Mouse (Mus musculus) urinary bladder, postnatal 14 days (tissue): ENCODE measurements around the gene Vopp1.
"Not testable (repeated sequence)": the region's sequence is repeated elsewhere in the genome, so short reads cannot be mapped to it uniquely, and the experiment has no call there.

Source experiments
- DNase-seq: peaks from one replicate; pipeline ENCODE4 v3.0.0; 2021; ENCODE audit warnings: low spot score

Gene Vopp1

DNA sequence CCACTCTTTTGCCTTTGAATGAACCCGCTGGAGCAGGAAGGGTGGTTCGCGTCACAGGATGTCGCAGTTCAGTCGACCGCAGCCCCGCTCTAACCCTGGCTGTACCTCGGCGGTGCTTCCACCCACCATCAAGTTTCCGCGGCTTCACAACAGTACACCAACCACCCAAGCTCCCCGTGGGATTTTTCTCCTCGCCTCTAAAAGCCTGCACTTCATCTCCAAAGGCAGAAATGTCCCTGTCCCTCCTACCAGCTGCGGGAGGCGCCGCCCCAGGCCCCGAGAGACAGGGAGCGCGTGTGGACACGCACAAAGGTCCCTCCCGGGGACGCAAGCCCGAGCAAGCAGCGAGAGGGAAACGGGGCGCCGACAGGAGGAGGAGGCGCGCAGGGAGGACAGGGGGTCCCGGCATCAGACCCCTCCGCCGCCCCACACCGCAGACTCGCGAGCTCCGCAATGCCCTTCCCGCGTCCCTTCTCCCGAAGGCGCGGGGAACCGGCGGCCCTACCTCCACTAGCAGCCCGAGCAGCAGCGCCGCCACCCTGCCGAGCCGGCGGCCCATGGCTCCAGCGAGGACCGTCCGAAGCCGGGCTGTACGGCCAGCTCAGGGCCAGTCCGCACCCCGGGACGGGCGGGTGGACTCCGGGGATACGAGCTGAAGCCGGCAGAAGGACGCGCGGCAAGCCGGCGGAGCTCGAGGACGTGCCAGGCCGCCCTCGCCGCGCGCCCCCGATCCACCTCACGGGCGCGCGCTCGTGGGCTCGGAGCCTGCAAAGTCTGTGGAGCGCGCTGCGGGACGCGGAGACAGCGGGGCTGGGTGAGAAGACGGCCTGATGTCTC lies at the start of gene Vopp1:
Gene Vopp1, minus strand, starts transcription at position 738 of the 837 bp plus-strand sequence.
- DNase-seq: peak; percentile 65

DNA sequence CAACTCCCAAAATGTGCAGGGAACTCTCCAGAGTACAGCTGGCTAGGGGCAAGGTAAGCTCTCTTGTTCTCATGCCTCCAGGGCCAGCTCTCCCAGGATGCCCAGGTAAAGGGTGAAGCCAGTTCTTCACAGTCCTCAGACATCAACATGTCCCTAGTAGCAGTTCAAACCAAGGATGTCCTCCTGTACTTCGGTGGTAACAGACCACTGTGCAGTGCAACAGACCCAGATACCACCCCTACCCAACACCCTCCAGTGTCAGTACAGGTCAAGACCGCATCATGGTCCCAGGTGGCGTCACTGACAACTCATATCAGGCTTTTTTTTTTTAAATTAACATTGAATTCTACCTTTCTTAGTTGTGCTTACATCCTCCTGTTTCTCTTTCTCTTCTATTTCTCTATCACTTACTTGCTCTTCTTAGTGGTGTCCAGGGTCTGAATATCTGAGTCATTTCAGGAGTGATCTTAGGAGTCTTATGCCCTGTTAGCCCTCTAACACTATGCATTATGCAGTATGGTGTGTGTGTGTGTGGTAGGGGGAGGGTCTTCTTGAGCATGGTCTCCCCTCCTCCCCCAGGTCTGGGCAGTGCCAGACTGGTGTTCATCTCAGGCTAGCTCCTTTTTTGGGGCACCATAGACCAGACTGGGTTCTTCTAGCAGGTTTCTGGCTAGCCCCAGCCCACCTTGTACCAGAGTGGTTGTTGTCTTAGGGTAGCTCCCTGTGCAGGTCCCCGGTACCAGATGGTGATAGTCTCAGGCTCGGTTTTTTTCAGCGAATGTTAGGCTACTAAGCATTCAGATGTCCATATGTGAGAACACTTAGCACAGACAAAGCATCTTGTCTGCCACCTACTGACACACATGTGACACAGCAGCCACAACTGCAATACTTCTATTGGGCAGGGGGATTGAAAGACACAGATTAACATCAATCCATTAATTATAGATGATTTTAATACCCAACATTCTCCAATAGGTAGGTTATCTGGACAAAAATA lies 34.4 kb upstream of the Vopp1 start:
- DNase-seq: peak; percentile 19

DNA sequence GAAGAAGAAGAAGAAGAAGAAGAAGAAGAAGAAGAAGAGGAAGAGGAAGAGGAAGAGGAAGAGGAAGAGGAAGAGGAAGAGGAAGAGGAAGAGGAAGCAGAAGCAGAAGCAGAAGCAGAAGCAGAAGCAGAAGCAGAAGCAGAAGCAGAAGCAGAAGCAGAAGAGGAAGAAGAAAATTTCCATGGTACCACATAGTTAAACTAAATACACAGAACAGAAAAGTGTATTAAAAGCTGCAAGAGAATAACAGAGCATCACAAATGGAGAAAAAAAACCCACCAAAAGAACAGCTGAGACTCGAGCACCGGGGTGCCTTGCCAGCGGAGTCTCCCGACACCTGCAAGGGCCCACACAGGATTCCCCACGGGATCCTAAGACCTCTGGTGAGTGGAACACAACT lies 26.2 kb upstream of the Vopp1 start:
- DNase-seq: not testable (repeated sequence)

DNA sequence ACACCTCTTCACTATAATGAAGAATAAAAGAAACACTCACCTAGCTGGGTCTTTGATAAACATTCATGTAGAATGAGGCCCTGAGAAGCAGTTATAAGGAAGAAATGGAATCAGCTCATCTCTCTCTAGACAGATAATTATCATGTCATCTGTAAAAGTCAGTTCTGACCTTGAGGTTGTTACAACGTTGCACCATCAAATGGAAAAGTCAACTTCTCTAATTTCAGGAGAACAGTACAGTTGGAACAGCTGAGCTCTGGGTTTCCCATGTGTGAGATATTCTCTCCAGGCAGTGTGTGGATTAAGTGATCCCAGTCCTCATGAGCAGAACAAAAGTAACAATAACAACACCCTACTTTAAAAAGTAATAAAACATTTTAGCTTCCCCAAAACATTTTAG lies 25.3 kb upstream of the Vopp1 start, which contains the start of gene Vmn1r21:
Gene Vmn1r21, minus strand, starts transcription at position 58 of the 400 bp plus-strand sequence.
- no peak for DNase-seq

DNA sequence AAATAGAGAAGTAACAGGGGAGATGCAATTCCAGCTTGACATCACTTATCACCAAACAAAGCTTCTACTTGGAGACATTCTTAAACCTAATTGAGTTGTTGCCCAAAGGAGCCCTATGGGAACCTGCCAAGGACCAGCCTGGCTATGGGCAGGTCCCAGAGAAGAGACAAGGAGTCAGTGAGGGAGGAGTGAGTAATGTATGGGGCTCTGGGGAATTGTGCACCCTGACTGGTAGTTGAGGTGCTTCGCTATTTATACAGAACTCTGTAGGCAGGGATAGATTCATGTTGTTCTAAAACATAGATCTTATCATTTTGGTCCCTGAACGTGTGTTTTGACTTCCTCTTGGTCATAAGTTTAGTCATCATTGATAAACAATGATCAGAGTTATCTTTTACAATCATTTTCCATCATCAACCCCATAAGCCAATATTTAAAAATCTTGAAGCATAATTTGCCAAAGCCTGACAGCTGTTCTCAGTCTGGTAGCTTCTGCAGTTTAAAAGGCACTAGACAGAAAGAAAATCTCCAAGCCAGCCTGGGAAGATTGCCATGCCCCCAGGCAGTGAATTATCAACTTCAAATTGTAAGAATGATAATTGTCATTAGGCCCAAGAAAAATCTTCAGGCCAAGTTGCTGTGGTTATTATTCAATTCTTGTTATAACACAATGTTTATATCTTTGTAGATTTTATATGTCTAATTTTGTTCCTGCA lies 14.9 kb upstream of the Vopp1 start:
- no peak for DNase-seq

DNA sequence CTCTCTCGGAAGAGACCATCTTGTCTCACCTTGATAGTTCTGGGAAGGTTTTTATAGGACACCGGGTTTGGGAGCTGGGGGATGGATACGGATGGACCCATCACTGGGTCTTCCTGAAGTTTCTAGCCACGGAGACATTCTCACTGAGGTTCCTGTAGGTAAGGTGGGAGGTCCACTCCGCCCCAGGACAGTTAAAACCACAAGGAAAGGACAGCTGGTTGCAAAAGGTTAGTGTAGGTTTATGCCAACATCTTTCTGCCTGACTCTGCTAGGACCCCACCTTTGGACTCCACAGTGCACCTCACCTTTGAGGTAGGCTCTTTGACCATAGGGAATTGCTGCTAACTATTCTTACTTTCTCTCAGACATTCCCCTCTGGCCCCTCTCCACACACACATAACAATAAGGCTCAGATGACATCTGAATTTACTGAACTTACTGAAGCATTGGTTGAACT lies 328 bp upstream of the Vopp1 start:
- no peak for DNase-seq

DNA sequence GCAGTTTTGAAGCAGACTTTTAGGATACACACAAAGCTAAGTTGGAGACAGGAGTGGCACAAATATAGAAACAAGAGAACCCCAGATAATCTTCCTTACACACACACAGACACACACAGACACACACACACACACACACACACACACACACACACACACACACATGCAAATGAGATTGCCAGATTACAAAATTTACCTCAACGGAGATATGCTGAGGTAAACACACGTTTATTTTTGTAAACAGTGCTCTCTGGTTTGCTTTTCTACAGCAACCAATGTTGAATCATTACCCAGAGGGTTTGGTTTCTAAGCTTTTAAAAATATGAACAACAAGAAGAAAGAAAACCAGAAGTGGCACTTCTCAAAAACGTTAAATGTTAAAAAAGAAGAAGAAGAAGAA lies 1.5 kb downstream of the Vopp1 start:
- DNase-seq: no peak

DNA sequence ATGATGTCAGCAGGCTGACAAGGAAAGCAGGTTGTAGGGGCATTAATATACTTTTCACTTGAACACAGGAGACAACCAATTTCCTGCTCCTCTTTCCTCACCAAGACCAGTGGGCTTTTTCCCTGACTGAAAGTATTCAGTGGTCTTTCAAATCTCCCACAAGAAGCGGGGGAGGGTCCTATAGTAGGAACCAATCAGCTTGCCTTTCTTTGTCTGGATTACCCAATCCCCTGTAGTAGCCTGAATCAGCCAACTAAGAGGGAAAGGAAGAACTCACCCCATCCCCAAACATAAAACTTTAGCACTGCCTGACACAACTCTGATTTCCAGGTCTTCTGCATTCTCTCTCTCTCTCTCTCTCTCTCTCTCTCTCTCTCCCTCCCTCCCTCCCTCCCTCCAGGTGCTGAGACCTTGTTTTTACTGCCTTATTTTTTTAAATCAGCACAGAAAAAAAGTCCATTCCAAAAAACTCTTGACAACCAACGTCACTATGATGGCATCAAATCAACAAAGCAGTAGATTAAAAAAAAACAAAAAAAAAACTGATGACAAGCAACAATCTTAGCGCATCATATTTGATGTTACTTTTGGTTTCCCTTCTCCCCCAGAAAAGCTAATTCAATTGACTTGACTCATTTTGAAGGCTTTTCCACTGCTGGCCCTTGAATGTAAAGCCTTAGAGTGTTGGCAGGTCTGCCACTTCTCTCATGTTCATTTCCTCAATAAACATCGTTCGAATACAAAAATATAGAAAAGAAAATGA lies 2.1 kb downstream of the Vopp1 start:
- DNase-seq: no peak

DNA sequence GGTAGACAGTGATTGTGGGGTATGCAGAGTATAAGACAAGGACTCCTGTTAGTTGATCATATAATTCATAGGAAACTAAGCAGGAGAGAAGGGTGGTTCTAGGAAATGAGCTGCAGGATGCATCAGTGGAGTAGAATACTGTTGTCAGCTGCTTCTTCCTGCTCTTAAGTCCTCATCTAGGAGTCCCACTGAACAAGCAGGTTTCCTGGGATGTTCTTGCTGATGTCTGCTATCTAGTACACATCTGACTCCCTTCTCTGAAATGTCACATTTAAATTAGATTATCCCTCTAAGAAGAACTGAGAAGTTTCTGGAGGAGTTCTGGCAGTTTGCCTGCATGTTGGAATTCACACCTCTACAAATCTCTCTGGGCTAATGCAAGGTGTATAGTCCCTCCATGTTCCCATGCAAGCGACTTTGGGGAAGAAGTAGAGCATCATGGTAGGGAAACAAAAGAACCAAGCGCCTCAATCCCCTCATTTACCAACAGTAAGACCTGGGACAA lies 10.5 kb downstream of the Vopp1 start:
- no peak for DNase-seq

DNA sequence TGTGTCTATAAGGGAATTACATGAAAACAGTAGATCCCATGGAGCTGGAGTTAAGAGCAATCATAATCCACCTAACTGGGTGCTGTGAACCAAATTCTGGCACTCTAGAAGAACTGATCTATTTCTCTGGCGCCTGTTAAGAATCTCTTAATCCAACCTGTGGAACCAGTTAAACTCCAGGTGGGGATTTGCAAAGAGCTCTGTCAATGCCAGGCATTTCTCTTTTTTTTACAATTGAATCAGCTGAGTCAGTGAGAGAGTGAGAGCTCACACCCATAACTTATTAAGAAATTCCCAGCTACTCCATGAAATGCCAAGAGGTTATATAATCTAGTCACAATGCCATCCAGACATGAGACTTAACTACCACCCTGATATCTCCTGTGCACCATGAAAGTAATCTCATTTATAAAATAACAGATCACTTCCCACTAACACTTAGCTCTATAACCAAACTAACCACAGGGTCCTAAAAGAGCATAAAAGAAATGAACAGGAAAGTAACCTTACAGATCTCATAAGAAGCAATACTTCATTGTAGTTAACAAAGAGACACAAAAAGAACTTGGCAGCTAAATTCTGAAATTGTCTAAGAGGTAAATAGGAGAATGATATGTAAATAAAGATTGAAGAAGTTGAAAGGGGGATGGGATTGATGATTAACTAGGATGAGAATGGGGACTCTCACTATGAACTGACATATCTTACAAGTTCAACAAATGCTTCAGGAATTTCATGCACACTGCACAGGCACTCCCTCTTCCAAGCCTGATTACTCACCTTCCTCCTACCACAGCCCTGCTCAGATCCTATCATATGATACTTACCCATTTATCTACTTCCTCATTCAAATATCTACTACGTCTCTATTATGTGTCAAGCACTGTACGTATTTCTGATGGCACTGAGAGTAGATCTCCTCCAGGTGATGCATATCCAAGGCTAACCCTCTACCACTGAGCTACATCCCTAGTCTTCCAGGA lies 12.9 kb downstream of the Vopp1 start:
- no peak for DNase-seq

DNA sequence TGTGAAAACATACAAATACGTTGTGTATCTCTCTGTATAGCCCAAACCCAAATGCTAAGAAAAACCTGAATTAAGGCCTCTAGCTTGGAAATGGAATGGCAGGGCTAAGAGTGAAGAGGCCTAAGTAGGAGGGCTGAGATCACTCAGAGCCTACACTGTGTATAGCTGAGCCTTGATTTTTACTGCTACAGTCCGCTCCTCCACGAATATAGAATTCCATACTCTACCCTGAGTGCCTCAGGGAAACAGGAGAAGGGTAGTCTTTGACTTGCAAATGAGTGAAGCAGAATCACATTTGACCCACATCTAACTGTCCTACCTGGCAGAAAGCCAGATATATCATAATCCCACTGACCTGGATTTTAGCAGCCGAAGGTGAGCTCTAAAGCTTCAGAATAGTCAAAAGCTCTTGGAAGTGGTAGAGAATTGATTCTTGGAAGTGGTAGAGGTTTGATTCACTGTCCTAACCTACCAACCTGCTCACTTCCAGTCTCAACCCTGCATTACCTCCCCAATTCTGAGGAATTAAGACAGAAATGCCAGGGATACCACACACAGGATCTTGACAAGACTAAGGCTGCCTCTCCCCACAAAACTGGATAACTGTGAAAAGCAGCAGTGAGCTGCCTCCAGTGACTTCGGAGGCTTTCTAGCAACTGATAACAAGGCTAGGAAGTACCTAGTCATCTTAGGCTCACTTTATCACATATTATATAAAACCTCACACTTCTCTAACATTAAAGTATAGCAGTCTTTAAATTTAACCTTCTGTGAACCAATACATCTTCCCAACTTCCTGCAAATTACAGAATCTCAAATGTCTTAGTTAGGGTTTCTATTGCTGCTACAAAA lies 19.5 kb downstream of the Vopp1 start:
- DNase-seq: no peak

DNA sequence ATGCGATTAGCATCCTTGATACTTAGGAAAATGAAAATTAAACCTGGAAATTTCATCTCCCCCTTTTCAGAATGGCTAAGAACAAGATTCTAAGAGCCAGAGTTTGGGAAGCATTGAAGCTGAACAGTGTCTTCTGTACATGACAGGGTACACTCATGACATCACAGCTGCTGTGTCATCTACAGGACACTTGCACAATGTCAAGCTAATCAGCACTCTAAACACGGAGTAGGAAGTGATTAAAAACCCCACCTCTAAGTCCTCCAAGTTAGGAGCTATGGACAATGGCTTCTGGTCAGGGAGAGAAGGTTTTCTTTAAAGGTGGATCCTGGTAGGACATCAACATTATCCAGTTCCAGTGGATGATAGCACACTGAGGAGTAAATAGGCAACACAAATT lies 21.8 kb downstream of the Vopp1 start:
- DNase-seq: no peak

DNA sequence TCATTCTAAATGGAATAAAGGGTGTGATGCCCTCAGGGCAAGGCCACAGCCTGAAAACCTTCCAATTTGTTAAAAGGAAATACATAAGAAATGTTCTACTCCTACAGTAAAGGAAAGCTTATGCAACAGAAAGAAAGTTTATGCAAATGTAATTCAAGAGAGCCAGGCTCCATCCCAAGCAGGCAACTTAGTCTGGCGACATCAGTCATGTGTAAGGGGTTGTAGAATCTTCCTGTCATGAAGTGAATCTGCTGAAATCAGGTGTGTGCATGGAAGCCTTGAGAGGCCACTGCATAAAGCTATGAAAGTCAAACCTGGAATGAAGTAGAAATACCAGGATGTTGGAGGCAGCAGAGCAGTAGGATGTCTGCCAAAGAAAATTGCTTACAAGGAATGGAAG lies 26.0 kb downstream of the Vopp1 start:
- DNase-seq: no peak

DNA sequence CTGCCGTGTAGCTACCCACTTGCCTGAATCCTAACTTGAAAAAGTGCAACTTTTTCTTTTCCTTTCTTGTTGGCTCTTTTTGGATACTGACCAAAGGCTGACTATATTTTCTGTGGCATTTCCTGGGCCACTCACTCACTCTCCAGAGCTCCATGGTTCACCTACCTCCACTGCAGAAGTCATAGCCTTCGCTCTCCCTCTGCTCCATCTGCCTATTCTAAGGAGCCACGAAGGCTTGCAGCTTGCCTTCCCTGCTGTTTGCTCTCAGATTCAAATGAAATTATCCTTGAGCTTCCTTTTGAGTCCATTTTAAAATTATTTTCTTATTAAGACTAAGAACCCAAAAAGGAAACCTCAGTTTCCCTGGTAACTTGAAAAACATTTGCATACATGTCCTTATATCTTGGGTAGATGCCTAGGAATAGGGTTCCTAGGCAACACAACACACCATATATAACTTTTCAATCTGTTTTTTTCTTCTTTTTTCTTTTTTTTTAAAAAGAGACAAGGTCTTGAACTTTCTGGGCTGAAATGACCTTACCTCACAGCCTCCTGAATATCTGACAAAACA lies 28.0 kb downstream of the Vopp1 start:
- DNase-seq: no peak

DNA sequence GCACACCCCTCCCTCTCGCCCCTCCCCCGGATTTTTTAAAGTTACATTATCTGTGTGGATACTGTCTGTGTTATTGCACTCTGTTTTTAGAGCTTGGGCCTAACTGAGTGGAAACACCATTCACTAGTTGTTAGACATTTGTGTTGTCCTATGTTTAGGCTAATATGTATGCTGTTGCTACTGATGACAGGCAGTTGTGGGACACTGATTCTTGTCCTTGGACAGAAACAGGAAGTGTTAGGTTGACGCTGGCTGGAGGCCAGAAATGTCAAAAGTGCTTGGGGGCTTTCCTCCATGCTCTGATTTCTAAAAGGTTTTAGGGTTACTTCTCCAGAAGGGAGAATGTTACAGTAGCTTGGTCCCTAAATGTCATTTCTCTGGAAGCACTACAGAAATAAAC lies 29.1 kb downstream of the Vopp1 start:
- DNase-seq: no peak

DNA sequence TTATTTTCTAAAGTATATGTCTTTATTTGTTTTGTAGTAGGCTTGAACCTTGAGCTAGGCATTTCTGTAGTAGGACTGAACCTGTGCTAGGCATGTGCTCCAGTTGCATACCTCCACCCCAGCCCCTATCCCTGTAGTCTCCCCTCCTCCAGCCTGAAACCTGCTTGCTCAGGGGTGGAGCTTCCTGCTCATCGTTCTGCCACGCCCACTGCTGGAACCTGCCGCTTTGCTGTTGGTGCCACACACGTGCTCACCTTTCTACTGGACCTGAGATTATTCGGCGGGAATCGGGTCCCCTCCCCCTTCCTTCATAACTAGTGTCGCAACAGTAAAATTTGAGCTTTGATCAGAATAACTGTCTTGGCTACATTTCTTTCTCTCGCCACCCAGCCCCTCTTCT lies 32.1 kb downstream of the Vopp1 start:
- not testable (repeated sequence) for DNase-seq

DNA sequence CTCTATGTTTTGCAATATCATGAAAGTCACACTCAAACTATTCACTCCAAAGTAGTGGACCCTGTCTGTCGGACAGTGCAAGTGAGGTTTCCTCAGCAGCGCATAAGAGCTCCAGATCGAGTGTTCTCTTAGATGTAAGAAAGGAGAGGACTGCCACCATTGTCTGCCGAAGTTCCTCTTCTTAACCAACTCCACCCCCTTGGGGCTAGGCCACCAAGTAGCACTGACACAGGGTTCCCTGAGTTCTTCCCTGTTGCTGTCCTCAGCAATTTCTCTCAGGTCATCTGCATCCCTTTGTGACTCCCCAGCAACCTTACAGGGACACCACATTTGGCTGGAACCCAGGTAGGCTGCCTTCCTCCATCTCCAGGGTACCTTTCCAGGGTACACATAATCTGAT lies 34.4 kb downstream of the Vopp1 start:
- DNase-seq: no peak

DNA sequence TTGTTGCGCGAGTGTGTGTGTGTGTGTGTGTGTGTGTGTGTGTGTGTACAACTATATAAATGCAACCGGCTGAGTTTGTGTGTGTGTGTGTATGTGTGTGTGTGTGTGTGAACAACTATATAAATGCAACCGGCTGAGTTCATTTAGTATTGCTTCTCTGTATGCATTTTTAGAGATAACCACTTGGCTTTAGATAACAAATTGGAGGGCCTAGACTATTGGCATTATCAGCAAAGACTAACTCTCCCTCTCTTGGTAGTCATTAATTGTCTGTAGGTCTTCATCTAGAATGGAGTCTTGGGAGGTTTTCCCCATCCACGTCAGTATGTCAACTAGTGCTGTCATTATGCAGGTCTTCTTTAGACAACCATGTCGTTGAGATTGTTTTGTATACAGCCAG lies 37.6 kb downstream of the Vopp1 start:
- DNase-seq: no peak

DNA sequence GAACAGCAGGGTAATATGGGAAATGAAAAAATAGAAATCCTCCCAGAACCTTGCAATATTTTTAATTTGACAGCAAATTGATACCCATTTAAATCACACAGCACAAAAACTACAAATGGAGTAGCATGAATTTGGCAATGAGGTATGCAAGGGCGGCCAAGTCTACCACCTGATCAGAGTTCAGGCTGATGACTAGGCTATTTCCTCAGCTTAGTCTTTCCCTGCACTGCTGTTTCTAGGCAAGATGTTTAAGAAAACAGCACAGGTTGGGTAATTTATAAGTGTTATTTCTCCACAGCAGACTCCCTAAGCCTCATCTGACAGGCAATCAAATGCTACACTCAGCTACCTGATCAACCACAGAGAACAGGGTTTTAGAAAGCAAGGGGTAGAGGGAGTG lies 40.7 kb downstream of the Vopp1 start:
- DNase-seq: no peak
